Comparison of ENCODE assay signal across 8 mouse cellular contexts in genomic region chr7:12478158-12479008, GRCm38 (mm10). TPM values are rescaled to one million over a fixed set of nuclear protein-coding genes. Genes with fewer than 3 reads are reported as not detected.
DNase-seq lines count a peak whose midpoint lies in the region; ATAC-seq and TF ChIP-seq lines count a peak whose summit lies in the region.

Gene Zfp606 (plus strand): TSS chr7:12478293.

- no peaks in the 10 kb centered on the region for H3K27me3 ChIP-seq in forebrain, embryonic 16.5 days (replicated peaks; ENCODE audit: control insufficient read depth, insufficient read depth, low read length)
- no peaks in the 10 kb centered on the region for H3K27me3 ChIP-seq in lung, embryonic 14.5 days (ENCODE audit: insufficient read depth, low read length)
- H3K27me3 ChIP-seq in thymus, adult 2 months (ENCODE audit: control insufficient read depth, insufficient read depth, low read length) = no peaks in the 10 kb centered on the region

- peak; percentile 66 for TF ChIP-seq POLR2A in olfactory bulb, adult 2 months (IDR thresholded peaks at IDR 0.05; ENCODE audit: insufficient read depth, low read depth, low read length)
- TF ChIP-seq POLR2A in thymus, adult 2 months (IDR thresholded peaks at IDR 0.05; ENCODE audit: control insufficient read depth, extremely low read depth, insufficient read depth, low read length, poor library complexity) = 0 out of 2 replicates have a peak, but pooled peaks have one; percentile 44

- 0 out of 4 replicates have a peak, but pooled peaks cover 0 to 4% of the 10 kb centered on the region in 2 experiments for H3K4me1 ChIP-seq in ES-E14 (ENCODE audit: control insufficient read depth in 2 of 2, insufficient read depth in 2 of 2, low read length in 2 of 2, poor library complexity in 1 of 2)
- peaks cover 9% of the 10 kb centered on the region for H3K4me1 ChIP-seq in forebrain, embryonic 16.5 days (replicated peaks; ENCODE audit: control insufficient read depth, insufficient read depth, low read length)
- H3K4me1 ChIP-seq in lung, embryonic 14.5 days (ENCODE audit: insufficient read depth) = no peaks in the 10 kb centered on the region; the same call in 1 of the 2 replicates
- no peaks in the 10 kb centered on the region for H3K4me1 ChIP-seq in olfactory bulb, adult 2 months (ENCODE audit: control insufficient read depth, insufficient read depth, low read length)
- peaks cover 6% of the 10 kb centered on the region for H3K4me1 ChIP-seq in thymus, adult 2 months (replicated peaks; ENCODE audit: control insufficient read depth, insufficient read depth, low read length)

- intact Hi-C loops in heart, postnatal 36 days (cut with DNase I) = loop anchor here (2.0 to 10.0 kb wide), 4 partner anchors 58 to 806 kb away; partner anchors contain the start of genes Mzf1 and Zfp128

- H3K4me2 ChIP-seq in forebrain, embryonic 16.5 days (ENCODE audit: low read length) = peak within 1 kb of the TSS; percentile 72
- peak within 1 kb of the TSS; percentile 69 for H3K4me2 ChIP-seq in lung, embryonic 14.5 days

- no peaks in the 10 kb centered on the region for H3K9me3 ChIP-seq in ES-E14 (ENCODE audit: control insufficient read depth, insufficient read depth, low read depth, low read length)
- peaks cover 13% of the 10 kb centered on the region for H3K9me3 ChIP-seq in forebrain, embryonic 16.5 days (ENCODE audit: control insufficient read depth, low read length)
- H3K9me3 ChIP-seq in lung, embryonic 14.5 days (ENCODE audit: low read depth, low read length) = peaks cover 11% of the 10 kb centered on the region; the same call in 1 of the 2 replicates

- peak; percentile 77 for DNase-seq in ES-E14 (ENCODE audit: low read depth, low spot score)
- peak; percentile 84 for DNase-seq in cerebellum, adult 11 months
- DNase-seq in heart, postnatal 36 days = peak; percentile 79 to 85
- DNase-seq in layer of hippocampus, adult 2 months (ENCODE audit: low spot score in 2 of 2) = peak; percentile 88 to 90
- peak; percentile 96 for DNase-seq in lung, embryonic 14.5 days
- peak; percentile 80 for DNase-seq in thymus, adult 2 months

- H3K27ac ChIP-seq in ES-E14 (ENCODE audit: insufficient read depth, low read depth, low read length, poor library complexity, severe bottlenecking) = no peak within 1 kb of the TSS; the same call in 1 of the 2 replicates
- H3K27ac ChIP-seq in forebrain, embryonic 16.5 days (ENCODE audit: low read length) = peak within 1 kb of the TSS; percentile 88
- peak within 1 kb of the TSS; percentile 98 for H3K27ac ChIP-seq in layer of hippocampus, adult 2 months
- H3K27ac ChIP-seq in lung, embryonic 14.5 days (ENCODE audit: low read depth) = peak within 1 kb of the TSS; percentile 90
- H3K27ac ChIP-seq in olfactory bulb, adult 2 months (ENCODE audit: insufficient read depth, low read depth, low read length) = peak within 1 kb of the TSS; percentile 48
- no peak within 1 kb of the TSS for H3K27ac ChIP-seq in thymus, adult 2 months (ENCODE audit: control insufficient read depth, insufficient read depth, low read length)

- H3K36me3 ChIP-seq in ES-E14 (ENCODE audit: control insufficient read depth, insufficient read depth, low read length, poor library complexity, severe bottlenecking) = peaks cover 14% of the 10 kb centered on the region
- H3K36me3 ChIP-seq in forebrain, embryonic 16.5 days (ENCODE audit: control insufficient read depth, insufficient read depth) = peaks cover 29% of the 10 kb centered on the region
- H3K36me3 ChIP-seq in lung, embryonic 14.5 days (ENCODE audit: insufficient read depth) = peaks cover 33% of the 10 kb centered on the region
- H3K36me3 ChIP-seq in thymus, adult 2 months (ENCODE audit: control insufficient read depth, insufficient read depth, low read length) = peaks cover 23% of the 10 kb centered on the region

- ATAC-seq in forebrain, embryonic 16.5 days = peak; percentile 97
- ATAC-seq in lung, embryonic 14.5 days (ENCODE audit: insufficient read depth) = peak; percentile 99

- in situ Hi-C loops in ES-E14 (cut with MboI; ENCODE audit: low sequenced_read_pairs in 2 of 2, unreplicated experiment in 2 of 2) = no loop called here

- TF ChIP-seq CTCF in layer of hippocampus, adult 2 months (conservative IDR thresholded peaks at IDR 0.05) = peak; percentile 71
- peak; percentile 16 for TF ChIP-seq CTCF in lung, embryonic 14.5 days (IDR thresholded peaks at IDR 0.05; ENCODE audit: low read depth)
- TF ChIP-seq CTCF in olfactory bulb, adult 2 months (IDR thresholded peaks at IDR 0.05; ENCODE audit: insufficient read depth, low read depth, low read length) = no peak
- no peak; the same call in 1 of the 2 replicates for TF ChIP-seq CTCF in thymus, adult 2 months (IDR thresholded peaks at IDR 0.05; ENCODE audit: borderline replicate concordance, control insufficient read depth, extremely low read depth, insufficient read depth, low read length, poor library complexity)

- H3K9ac ChIP-seq in ES-E14 (ENCODE audit: insufficient read depth, low read depth, low read length, poor library complexity, severe bottlenecking) = peak within 1 kb of the TSS; percentile 92
- H3K9ac ChIP-seq in forebrain, embryonic 16.5 days (replicated peaks; ENCODE audit: low read depth, low read length) = peak within 1 kb of the TSS; percentile 95
- peak within 1 kb of the TSS; percentile 97 for H3K9ac ChIP-seq in lung, embryonic 14.5 days

- WGBS in forebrain, embryonic 16.5 days = under 1% methylated on average over 51 of the region's 53 CpGs
- under 1% methylated on average over 53 of the region's 53 CpGs for WGBS in lung, embryonic 14.5 days
- under 1% methylated on average over 53 of the region's 53 CpGs for WGBS in olfactory bulb, adult 2 months
- under 1% methylated on average over 53 of the region's 53 CpGs for WGBS in thymus, adult 2 months

- H3K4me3 ChIP-seq in ES-E14 (ENCODE audit: insufficient read depth in 1 of 2, low read depth in 1 of 2, low read length in 2 of 2, poor library complexity in 1 of 2, severe bottlenecking in 1 of 2) = peak within 1 kb of the TSS; percentile 89 to 98
- H3K4me3 ChIP-seq in forebrain, embryonic 16.5 days (replicated peaks; ENCODE audit: low read length) = peak within 1 kb of the TSS; percentile 98
- H3K4me3 ChIP-seq in layer of hippocampus, adult 2 months = peak within 1 kb of the TSS; percentile 77
- H3K4me3 ChIP-seq in lung, embryonic 14.5 days (ENCODE audit: low read depth, low read length) = peak within 1 kb of the TSS; percentile 91
- H3K4me3 ChIP-seq in olfactory bulb, adult 2 months (ENCODE audit: insufficient read depth, low read depth, low read length) = peak within 1 kb of the TSS; percentile 70
- peak within 1 kb of the TSS; percentile 93 for H3K4me3 ChIP-seq in thymus, adult 2 months (ENCODE audit: control insufficient read depth, insufficient read depth, low read length)

TF ChIP-seq in ES-E14, 5 proteins besides CTCF, POLR2A, EP300 and RAD21:
- no peak for TF ChIP-seq MAFK (IDR thresholded peaks at IDR 0.05; ENCODE audit: insufficient read depth, low read depth, low read length)
- TF ChIP-seq ZNF384 (IDR thresholded peaks at IDR 0.05; ENCODE audit: low read depth, low read length) = no peak
- TF ChIP-seq HCFC1 (IDR thresholded peaks at IDR 0.05; ENCODE audit: borderline replicate concordance, insufficient read depth, low read length) = peak; percentile 91

RNA-seq across cellular contexts. Expression of gene Zfp606, which starts in this region (rescaled TPM):
- 8.3 and 10.3 TPM in 2 replicates for total RNA-seq in ES-E14 (2012; rRNA removed)
- 52.7 and 61.5 TPM in 2 replicates for polyA plus RNA-seq in forebrain, embryonic 16.5 days (2015; fragmentation: Nextera tagmentation; extraction: Ambion mirVana)
- 10 to 100 TPM; 10.1 to 10.5 TPM for total RNA-seq in heart, postnatal 36 days (2021)
- 10 to 100 TPM; 11.7 to 14.6 TPM for total RNA-seq in layer of hippocampus, adult 2 months (2021)
- polyA plus RNA-seq in lung, embryonic 14.5 days (2014; fragmentation: Nextera tagmentation; extraction: Ambion mirVana) = 27.6 and 28.9 TPM in 2 replicates
- polyA plus RNA-seq in olfactory bulb, adult 2 months (2012; ENCODE audit: insufficient read depth, insufficient read length, low replicate concordance, missing spikeins) = not detected in 2 replicates
- 6.5 and 7.6 TPM in 2 replicates for polyA plus RNA-seq in thymus, adult 2 months (2012; rRNA removed)

Comparison
In these comparisons a context has a peak if more than half of its experiments do, and no peak if none do; other contexts are left out.
1. H3K27ac ChIP-seq: peak in forebrain, embryonic 16.5 days (single experiment), layer of hippocampus, adult 2 months (single experiment), lung, embryonic 14.5 days (single experiment) and olfactory bulb, adult 2 months (single experiment); none in ES-E14 (single experiment) and thymus, adult 2 months (single experiment).
2. CTCF ChIP-seq: peak in layer of hippocampus, adult 2 months (single experiment) and lung, embryonic 14.5 days (single experiment); none in olfactory bulb, adult 2 months (single experiment) and thymus, adult 2 months (single experiment).
3. Peak in every context shown above with its lines, with median percentiles within 50 percentile points of each other: DNase-seq, H3K4me3 ChIP-seq and H3K9ac ChIP-seq.